Mouse (Mus musculus): ENCODE data around the gene Hcrt. TPM values are rescaled to one million over a fixed set of nuclear protein-coding genes. Genes with fewer than 3 reads are reported as not detected.

Gene Hcrt
- polyA plus RNA-seq, 2 experiments, result not detected

- no peaks in the 10 kb centered on the region for H3K27me3 ChIP-seq (ENCODE audit: control insufficient read depth, insufficient read depth, low read length)
- no peak for TF ChIP-seq CTCF (IDR thresholded peaks at IDR 0.05; ENCODE audit: low read depth)
- TF ChIP-seq EP300 (IDR thresholded peaks at IDR 0.05; ENCODE audit: low read depth), result no peak
- no peak overlapping the region for H3K27ac ChIP-seq
- WGBS (ENCODE audit: insufficient replicate concordance), result 79% methylated on average over 3 of the region's 3 CpGs
- DNase-seq (ENCODE audit: low read depth in 3 of 3, low spot score in 3 of 3), result no peak
- H3K9me3 ChIP-seq (ENCODE audit: control insufficient read depth, low read length), result no peaks in the 10 kb centered on the region
- no peak for ATAC-seq (ENCODE audit: insufficient read depth)
- no peak overlapping the region for H3K4me3 ChIP-seq (ENCODE audit: insufficient read depth in 1 of 2, low read depth in 2 of 2, low read length in 2 of 2)
- peaks cover 50% of the 10 kb centered on the region for H3K36me3 ChIP-seq (replicated peaks; ENCODE audit: control insufficient read depth, insufficient read depth, low read depth)
- no peak overlapping the region for H3K9ac ChIP-seq (replicated peaks)
- H3K4me1 ChIP-seq (replicated peaks; ENCODE audit: control insufficient read depth in 2 of 2, insufficient read depth in 2 of 2, low read length in 1 of 2), result peaks cover 20 to 35% of the 10 kb centered on the region in 2 experiments
- H3K4me2 ChIP-seq (ENCODE audit: low read depth), result no peak overlapping the region
These were observed 43.4 kb downstream of the Hcrt start for GRCm38 (mm10) chr11:100719312-100719711.

GRCm38 (mm10) chr11:100718866-100719265 is 43.9 kb downstream of the Hcrt start:
- H3K27ac ChIP-seq, result no peak overlapping the region
- no peak overlapping the region for H3K4me2 ChIP-seq (ENCODE audit: low read depth)

GRCm38 (mm10) chr11:100718462-100718861 is 44.3 kb downstream of the Hcrt start:
- TF ChIP-seq EP300 (IDR thresholded peaks at IDR 0.05; ENCODE audit: low read depth), result no peak
- no peak for TF ChIP-seq CTCF (IDR thresholded peaks at IDR 0.05; ENCODE audit: low read depth)
- H3K27me3 ChIP-seq (ENCODE audit: control insufficient read depth, insufficient read depth, low read length), result no peaks in the 10 kb centered on the region
- no peak overlapping the region for H3K9ac ChIP-seq (replicated peaks)
- H3K4me3 ChIP-seq (ENCODE audit: insufficient read depth in 1 of 2, low read depth in 2 of 2, low read length in 2 of 2), result no peak overlapping the region
- H3K9me3 ChIP-seq (ENCODE audit: control insufficient read depth, low read length), result no peaks in the 10 kb centered on the region
- H3K27ac ChIP-seq, result no peak overlapping the region
- H3K4me2 ChIP-seq (ENCODE audit: low read depth), result no peak overlapping the region
- peaks cover 50% of the 10 kb centered on the region for H3K36me3 ChIP-seq (replicated peaks; ENCODE audit: control insufficient read depth, insufficient read depth, low read depth)
- DNase-seq (ENCODE audit: low read depth in 3 of 3, low spot score in 3 of 3) (no peak), ATAC-seq (ENCODE audit: insufficient read depth) (no peak)
- H3K4me1 ChIP-seq (replicated peaks; ENCODE audit: control insufficient read depth in 2 of 2, insufficient read depth in 2 of 2, low read length in 1 of 2), result peaks cover 28 to 40% of the 10 kb centered on the region in 2 experiments
- 87% methylated on average over 7 of the region's 7 CpGs for WGBS (ENCODE audit: insufficient replicate concordance)

More at GRCm38 (mm10) chr11:100718866-100719265, 43.9 kb downstream of the Hcrt start:
- Histone ChIP-seq H3K9me3 (ENCODE audit: control insufficient read depth, low read length) (no peaks in the 10 kb centered on the region), H3K27me3 (ENCODE audit: control insufficient read depth, insufficient read depth, low read length) (no peaks in the 10 kb centered on the region), H3K4me1 (replicated peaks; ENCODE audit: control insufficient read depth in 2 of 2, insufficient read depth in 2 of 2, low read length in 1 of 2) (peaks cover 24 to 37% of the 10 kb centered on the region in 2 experiments), H3K9ac (replicated peaks) (no peak overlapping the region), H3K36me3 (replicated peaks; ENCODE audit: control insufficient read depth, insufficient read depth, low read depth) (peaks cover 50% of the 10 kb centered on the region), H3K4me3 (ENCODE audit: insufficient read depth in 1 of 2, low read depth in 2 of 2, low read length in 2 of 2) (no peak overlapping the region)
- no peak for TF ChIP-seq EP300 (IDR thresholded peaks at IDR 0.05; ENCODE audit: low read depth)
- TF ChIP-seq CTCF (IDR thresholded peaks at IDR 0.05; ENCODE audit: low read depth), result no peak
- ATAC-seq (ENCODE audit: insufficient read depth), result no peak
- 88% methylated on average over 4 of the region's 4 CpGs for WGBS (ENCODE audit: insufficient replicate concordance)
- no peak for DNase-seq (ENCODE audit: low read depth in 3 of 3, low spot score in 3 of 3)

- peaks cover 50% of the 10 kb centered on the region for H3K36me3 ChIP-seq (replicated peaks; ENCODE audit: control insufficient read depth, insufficient read depth, low read depth)
- ATAC-seq (ENCODE audit: insufficient read depth) (no peak), DNase-seq (ENCODE audit: low read depth in 3 of 3, low spot score in 3 of 3) (no peak)
- H3K4me2 ChIP-seq (ENCODE audit: low read depth), result no peak overlapping the region
- H3K27me3 ChIP-seq (ENCODE audit: control insufficient read depth, insufficient read depth, low read length), result no peaks in the 10 kb centered on the region
- peaks cover 23 to 41% of the 10 kb centered on the region in 2 experiments for H3K4me1 ChIP-seq (replicated peaks; ENCODE audit: control insufficient read depth in 2 of 2, insufficient read depth in 2 of 2, low read length in 1 of 2)
- H3K27ac ChIP-seq, result no peak overlapping the region
- 75% methylated on average over 3 of the region's 3 CpGs for WGBS (ENCODE audit: insufficient replicate concordance)
- H3K9me3 ChIP-seq (ENCODE audit: control insufficient read depth, low read length), result no peaks in the 10 kb centered on the region
- H3K9ac ChIP-seq (replicated peaks), result no peak overlapping the region
- H3K4me3 ChIP-seq (ENCODE audit: insufficient read depth in 1 of 2, low read depth in 2 of 2, low read length in 2 of 2), result no peak overlapping the region
- no peak for TF ChIP-seq EP300 (IDR thresholded peaks at IDR 0.05; ENCODE audit: low read depth)
- no peak for TF ChIP-seq CTCF (IDR thresholded peaks at IDR 0.05; ENCODE audit: low read depth)
These were observed 46.1 kb downstream of the Hcrt start for GRCm38 (mm10) chr11:100716649-100717048.

- no peaks in the 10 kb centered on the region for H3K27me3 ChIP-seq (ENCODE audit: control insufficient read depth, insufficient read depth, low read length)
- 91% methylated on average over 6 of the region's 6 CpGs for WGBS (ENCODE audit: insufficient replicate concordance)
- H3K9me3 ChIP-seq (ENCODE audit: control insufficient read depth, low read length), result no peaks in the 10 kb centered on the region
- TF ChIP-seq CTCF (IDR thresholded peaks at IDR 0.05; ENCODE audit: low read depth) (no peak), EP300 (IDR thresholded peaks at IDR 0.05; ENCODE audit: low read depth) (no peak)
- peaks cover 25 to 33% of the 10 kb centered on the region in 2 experiments for H3K4me1 ChIP-seq (replicated peaks; ENCODE audit: control insufficient read depth in 2 of 2, insufficient read depth in 2 of 2, low read length in 1 of 2)
- no peak overlapping the region for H3K4me3 ChIP-seq (ENCODE audit: insufficient read depth in 1 of 2, low read depth in 2 of 2, low read length in 2 of 2)
- peak overlapping the region; percentile 85; the same call in 1 of the 2 replicates for H3K4me2 ChIP-seq (ENCODE audit: low read depth)
- ATAC-seq (ENCODE audit: insufficient read depth), result no peak
- DNase-seq (ENCODE audit: low read depth in 3 of 3, low spot score in 3 of 3), result no peak
- peaks cover 49% of the 10 kb centered on the region for H3K36me3 ChIP-seq (replicated peaks; ENCODE audit: control insufficient read depth, insufficient read depth, low read depth)
- H3K9ac ChIP-seq (replicated peaks), result no peak overlapping the region
- no peak overlapping the region for H3K27ac ChIP-seq
These were observed 47.8 kb downstream of the Hcrt start for GRCm38 (mm10) chr11:100714948-100715347.
